Mouse (Mus musculus) CD4-positive, CD25-positive, alpha-beta regulatory T cell, adult 2 months (primary cell): ENCODE results near the gene Gna15.

Source experiments
- DNase-seq: peaks from one replicate; pipeline ENCODE4 v3.0.0-alpha.2; 2012; ENCODE audit warnings: low read depth, low spot score

The Gna15 gene

GRCm38 (mm10) chr10:81553807-81554755 lies 30.1 kb upstream of the Gna15 start:
- no peak for DNase-seq

GRCm38 (mm10) chr10:81553232-81553631 lies 29.2 kb upstream of the Gna15 start:
- DNase-seq, result peak; percentile 82

GRCm38 (mm10) chr10:81551597-81552102 lies 27.6 kb upstream of the Gna15 start:
- DNase-seq, result peak; percentile 96

GRCm38 (mm10) chr10:81550257-81550656 lies 26.2 kb upstream of the Gna15 start:
- peak; percentile 89 for DNase-seq

- DNase-seq, result no peak
These were observed 24.9 kb upstream of the Gna15 start for GRCm38 (mm10) chr10:81548944-81549343.

- no peak for DNase-seq
These were observed 23.0 kb upstream of the Gna15 start for GRCm38 (mm10) chr10:81546788-81547571.

- no peak for DNase-seq
These were observed 22.3 kb upstream of the Gna15 start for GRCm38 (mm10) chr10:81546332-81546731.

- peak; percentile 99 for DNase-seq
These were observed 21.2 kb upstream of the Gna15 start, which contains the start of gene Gna11 for GRCm38 (mm10) chr10:81545161-81545747. Gene Gna11 (minus strand): TSS chr10:81545190.

GRCm38 (mm10) chr10:81544296-81545160 lies 20.5 kb upstream of the Gna15 start:
- no peak for DNase-seq

- no peak for DNase-seq
These were observed 19.6 kb upstream of the Gna15 start for GRCm38 (mm10) chr10:81543633-81544032.

GRCm38 (mm10) chr10:81542727-81543460 lies 18.9 kb upstream of the Gna15 start:
- no peak for DNase-seq

- no peak for DNase-seq
These were observed 17.8 kb upstream of the Gna15 start for GRCm38 (mm10) chr10:81541803-81542202.

GRCm38 (mm10) chr10:81541363-81541762 lies 17.3 kb upstream of the Gna15 start:
- DNase-seq, result no peak

GRCm38 (mm10) chr10:81538321-81539048 lies 14.5 kb upstream of the Gna15 start:
- DNase-seq, result no peak

GRCm38 (mm10) chr10:81537429-81537828 lies 13.4 kb upstream of the Gna15 start:
- DNase-seq, result peak; percentile 37

GRCm38 (mm10) chr10:81536734-81537133 lies 12.7 kb upstream of the Gna15 start:
- peak; percentile 42 for DNase-seq

GRCm38 (mm10) chr10:81534826-81535225 lies 10.8 kb upstream of the Gna15 start:
- no peak for DNase-seq

GRCm38 (mm10) chr10:81526779-81527178 lies 2.8 kb upstream of the Gna15 start:
- peak; percentile 93 for DNase-seq

GRCm38 (mm10) chr10:81525017-81525694 lies 1.1 kb upstream of the Gna15 start:
- DNase-seq, result no peak
